ENCODE assay signal across 25 mouse cellular contexts in the genomic region with DNA sequence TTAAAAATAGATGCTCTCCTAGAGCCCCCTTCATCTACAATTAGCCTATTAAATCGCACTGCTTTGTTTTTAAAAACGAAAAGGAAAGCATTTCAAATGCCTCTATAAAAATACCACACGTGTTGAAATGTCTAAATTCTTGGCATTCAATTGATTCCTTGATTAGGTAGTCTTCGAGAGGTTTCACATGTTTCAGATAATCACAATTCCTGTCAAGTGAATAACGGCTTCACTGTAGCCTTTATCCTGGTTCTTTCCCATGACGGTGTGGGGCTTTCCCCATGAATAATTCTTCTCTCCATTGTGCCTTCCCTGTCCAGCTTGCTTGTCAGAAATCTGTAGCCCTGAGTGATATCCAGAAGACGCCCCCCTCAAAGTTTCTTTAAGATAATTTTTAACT.
DNase-seq lines count a peak whose midpoint lies in the region; ATAC-seq and TF ChIP-seq lines count a peak whose summit lies in the region.
"Had no signal": no experiment of that assay in that cellular context is flagged by ENCODE, and none has a peak within 500 bp of the region (broad histone marks: within the 10 kb centered on the region; RNA-seq: fewer than 3 reads in every experiment).

No protein-coding gene starts in this region.

- no peak for TF ChIP-seq CTCF in heart, postnatal 0 days (IDR thresholded peaks at IDR 0.05; ENCODE audit: low read depth)
- no peak for TF ChIP-seq CTCF in Patski (IDR thresholded peaks at IDR 0.05)

- no peaks in the 10 kb centered on the region for H3K9me3 ChIP-seq in heart, postnatal 0 days (replicated peaks; ENCODE audit: control insufficient read depth, low read length)
- H3K9me3 ChIP-seq in heart, embryonic 12.5 days (replicated peaks): no peaks in the 10 kb centered on the region
- H3K9me3 ChIP-seq: embryonic facial prominence, embryonic 15.5 days; forebrain, embryonic 10.5 days; forebrain, embryonic 15.5 days; G1E had no signal

- H3K36me3 ChIP-seq in heart, postnatal 0 days (replicated peaks; ENCODE audit: control insufficient read depth, insufficient read depth, low read length): no peaks in the 10 kb centered on the region
- H3K36me3 ChIP-seq in heart, embryonic 12.5 days: no peaks in the 10 kb centered on the region
- H3K36me3 ChIP-seq: embryonic facial prominence, embryonic 15.5 days; forebrain, embryonic 10.5 days; forebrain, embryonic 15.5 days; G1E had no signal

- ATAC-seq in heart, postnatal 0 days (ENCODE audit: insufficient read depth, low read depth): no peak
- no peak for ATAC-seq in heart, embryonic 12.5 days (ENCODE audit: insufficient number of reproducible peaks, low FRiP score)
- peak; percentile 93 for ATAC-seq in Patski
- ATAC-seq: CD4-positive, CD25-positive, alpha-beta regulatory T cell, adult 4 months; forebrain, embryonic 15.5 days; hindbrain, embryonic 16.5 days had no signal

- POLR2A ChIA-PET in Patski (lab: Charles Lee): no interaction called here

- no peak overlapping the region for H3K27ac ChIP-seq in heart, postnatal 0 days (ENCODE audit: low read depth)
- no peak overlapping the region for H3K27ac ChIP-seq in heart, embryonic 12.5 days (ENCODE audit: poor library complexity, severe bottlenecking)
- H3K27ac ChIP-seq: embryonic facial prominence, embryonic 15.5 days; forebrain, embryonic 10.5 days; forebrain, embryonic 15.5 days; heart, adult 2 months had no signal

- in situ Hi-C loops in Patski (cut with MboI; ENCODE audit: low pct_unique_long_range_greater_than_20kb): no loop called here

- peaks cover 16% of the 10 kb centered on the region; the same call in 1 of the 2 replicates for H3K4me1 ChIP-seq in heart, postnatal 0 days (ENCODE audit: control insufficient read depth, insufficient read depth)
- H3K4me1 ChIP-seq in heart, embryonic 12.5 days (replicated peaks): 0 out of 2 replicates have a peak, but pooled peaks cover 2% of the 10 kb centered on the region
- H3K4me1 ChIP-seq: embryonic facial prominence, embryonic 15.5 days; forebrain, embryonic 10.5 days had no signal

- DNase-seq in heart, postnatal 0 days (ENCODE audit: low spot score): no peak
- DNase-seq in lung, postnatal 36 days: peak; percentile 38
- no peak for DNase-seq in lung, postnatal 10 days
- DNase-seq in Patski (ENCODE audit: low read depth, low spot score): no peak
- no peak for DNase-seq in retina, embryonic 14.5 days (ENCODE audit: low spot score)
- DNase-seq: adrenal gland, adult 2 months; adrenal gland, postnatal 36 days; B cell, adult 2 months; cerebellum, adult 11 months; cerebellum, adult 8-10 months; cerebellum, postnatal 14 days; embryo, embryonic 11 days; gastrocnemius, postnatal 10 days; heart, adult 2 months; heart, postnatal 14 days; kidney, adult 11 months had no signal

- CTCF ChIA-PET in Patski (lab: Charles Lee): no interaction called here

- peak overlapping the region; percentile 34 for H3K4me2 ChIP-seq in heart, postnatal 0 days (ENCODE audit: low read depth, low read length)
- no peak overlapping the region for H3K4me2 ChIP-seq in heart, embryonic 12.5 days
- H3K4me2 ChIP-seq: embryonic facial prominence, embryonic 15.5 days; forebrain, embryonic 15.5 days; heart, embryonic 11.5 days had no signal

- H3K9ac ChIP-seq in heart, postnatal 0 days (replicated peaks; ENCODE audit: low read depth, low read length): no peak overlapping the region
- no peak overlapping the region for H3K9ac ChIP-seq in heart, embryonic 12.5 days
- H3K9ac ChIP-seq: embryonic facial prominence, embryonic 15.5 days; forebrain, embryonic 15.5 days had no signal

- no peak for TF ChIP-seq EP300 in heart, postnatal 0 days (IDR thresholded peaks at IDR 0.05; ENCODE audit: low read depth)

- no peaks in the 10 kb centered on the region for H3K27me3 ChIP-seq in heart, postnatal 0 days (ENCODE audit: control insufficient read depth, insufficient read depth, low read length)
- no peaks in the 10 kb centered on the region for H3K27me3 ChIP-seq in heart, embryonic 12.5 days (replicated peaks)
- H3K27me3 ChIP-seq in Patski: no peaks in the 10 kb centered on the region
- H3K27me3 ChIP-seq: embryonic facial prominence, embryonic 15.5 days; forebrain, embryonic 15.5 days had no signal

- 17% methylated on average over 7 of the region's 7 CpGs for WGBS in heart, postnatal 0 days
- 28% methylated on average over 7 of the region's 7 CpGs for WGBS in heart, embryonic 12.5 days

- H3K4me3 ChIP-seq in heart, postnatal 0 days (ENCODE audit: low read depth, low read length): no peak overlapping the region
- no peak overlapping the region for H3K4me3 ChIP-seq in heart, embryonic 12.5 days
- H3K4me3 ChIP-seq: embryonic facial prominence, embryonic 15.5 days; erythroblast, embryonic 14.5 days; forebrain, embryonic 10.5 days; forebrain, embryonic 15.5 days; heart, adult 2 months had no signal
